Mouse (Mus musculus): ENCODE data around the gene Atxn7l3b.

DNA sequence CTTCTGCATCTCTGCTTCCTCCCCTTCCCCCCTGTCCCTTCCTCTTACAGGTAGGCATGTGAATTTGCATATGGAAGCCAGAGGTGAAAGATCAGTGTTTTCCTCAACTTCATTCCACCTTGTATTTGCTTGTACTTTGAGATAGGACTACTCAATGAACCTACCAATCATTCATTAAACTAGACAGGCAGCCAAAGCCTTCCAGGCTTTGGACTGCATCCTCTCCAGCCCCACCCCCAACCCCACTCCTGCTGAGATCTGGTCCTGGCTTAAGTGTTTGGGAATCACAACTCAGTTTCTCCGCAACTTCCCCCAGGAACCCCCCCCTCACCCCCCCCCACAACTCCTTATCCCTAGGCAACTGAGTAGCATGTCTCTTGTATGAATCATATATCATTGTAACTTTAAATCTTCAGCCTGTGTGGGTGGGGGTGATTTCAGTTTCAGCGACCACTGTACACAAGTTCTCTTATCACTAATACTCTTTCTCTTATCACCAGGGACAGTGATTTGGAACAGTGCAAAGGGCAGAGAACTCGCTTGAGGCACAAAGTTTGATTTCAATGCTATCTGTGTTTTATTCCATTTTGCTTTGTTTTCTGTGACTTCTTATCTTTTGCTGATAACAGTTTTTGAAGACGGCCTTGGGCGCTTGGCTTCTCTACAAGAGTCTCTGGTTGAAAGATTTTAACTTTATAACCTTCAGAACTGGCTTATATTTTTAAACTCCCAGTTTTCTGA, 44.7 kb upstream of the Atxn7l3b start:
- TF ChIP-seq POLR2A (IDR thresholded peaks at IDR 0.05; ENCODE audit: insufficient read length, low read depth) (no peak), POLR2AphosphoS2 (IDR thresholded peaks at IDR 0.05; ENCODE audit: insufficient read length, low read depth) (no peak), TCF12 (IDR thresholded peaks at IDR 0.05; ENCODE audit: insufficient read depth, poor library complexity, severe bottlenecking) (no peak), USF1 (IDR thresholded peaks at IDR 0.05; ENCODE audit: low read depth) (no peak), REST (IDR thresholded peaks at IDR 0.05; ENCODE audit: insufficient read depth, insufficient read length) (no peak), MAX (IDR thresholded peaks at IDR 0.05; ENCODE audit: low read depth) (no peak), E2F4 (IDR thresholded peaks at IDR 0.05; ENCODE audit: insufficient read depth) (no peak)
